Mouse (Mus musculus) midbrain, embryonic 15.5 days (tissue): ENCODE measurements at regions not wholly inside any gene's neighbourhood (a gene's known extent, or its start where the extent isn't known, plus 50 kb on each side); places are given as distances from the start of the nearest gene placed in this dataset.

Source experiments
- ATAC-seq: fragments of 200-750 bp; cut with Nextera tagmentation; replicated peaks from 2 replicates; pipeline ENCODE4 v1.8.0; 2017; ENCODE audit warnings: moderate TSS enrichment
- H3K27ac ChIP-seq: fragments of 300-500 bp; sonication (generic); 2 replicates; pipeline ENCODE4 v1.5.1; 2015; ENCODE audit warnings: mild to moderate bottlenecking, inconsistent platforms
- H3K27me3 ChIP-seq: fragments of 300-500 bp; sonication (generic); replicated peaks from 2 replicates; pipeline ENCODE4 v1.6.1; 2015; ENCODE audit warnings: inconsistent platforms
- H3K36me3 ChIP-seq: fragments of 300-500 bp; sonication (generic); replicated peaks from 2 replicates; pipeline ENCODE4 v1.6.1; 2015; ENCODE audit warnings: inconsistent platforms
- H3K4me1 ChIP-seq: fragments of 300-500 bp; sonication (generic); 2 replicates; pipeline ENCODE4 v1.6.1; 2015; ENCODE audit warnings: inconsistent platforms
- H3K4me2 ChIP-seq: fragments of 300-500 bp; sonication (generic); 2 replicates; pipeline ENCODE4 v1.6.1; 2015; ENCODE audit warnings: inconsistent platforms, mild to moderate bottlenecking, moderate library complexity
- H3K4me3 ChIP-seq: fragments of 300-500 bp; sonication (generic); 2 replicates; pipeline ENCODE4 v1.5.1; 2015; ENCODE audit warnings: mild to moderate bottlenecking, inconsistent platforms
- H3K9ac ChIP-seq: fragments of 300-500 bp; sonication (generic); 2 replicates; pipeline ENCODE4 v1.6.1; 2015; ENCODE audit warnings: mild to moderate bottlenecking, inconsistent platforms
- H3K9me3 ChIP-seq: fragments of 300-500 bp; sonication (generic); 2 replicates; pipeline ENCODE4 v1.6.1; 2016; ENCODE audit warnings: inconsistent platforms
- WGBS: fragments of 180-500 bp; shearing (Covaris S2); methylation state at CpG from one replicate; pipeline ENCODE4 v1.1.7; 2015; ENCODE audit warnings: mixed read lengths; 5-methylcytosine and 5-hydroxymethylcytosine counted together

GRCm38 (mm10) chr4:95156451-95157271 lies 104.6 kb upstream of the Jun start:
- no peak overlapping the region for H3K27ac ChIP-seq
- no peak for ATAC-seq
- no peak overlapping the region for H3K4me2 ChIP-seq
- H3K27me3 ChIP-seq, result no peaks in the 10 kb centered on the region
- peaks cover 15% of the 10 kb centered on the region for H3K4me1 ChIP-seq
- no peaks in the 10 kb centered on the region for H3K9me3 ChIP-seq
- 48% methylated on average over 5 of the region's 5 CpGs for WGBS
- no peaks in the 10 kb centered on the region for H3K36me3 ChIP-seq
- H3K9ac ChIP-seq, result no peak overlapping the region
- H3K4me3 ChIP-seq, result no peak overlapping the region

- no peaks in the 10 kb centered on the region for H3K9me3 ChIP-seq
- no peak overlapping the region for H3K4me2 ChIP-seq
- no peak for ATAC-seq
- H3K4me3 ChIP-seq, result no peak overlapping the region
- 82% methylated on average over 7 of the region's 7 CpGs for WGBS
- H3K27ac ChIP-seq, result no peak overlapping the region
- H3K4me1 ChIP-seq, result peaks cover 16% of the 10 kb centered on the region
- H3K9ac ChIP-seq, result no peak overlapping the region
- H3K27me3 ChIP-seq, result 0 out of 2 replicates have a peak, but pooled peaks cover 2% of the 10 kb centered on the region
- no peaks in the 10 kb centered on the region for H3K36me3 ChIP-seq
Observed at GRCm38 (mm10) chr4:95157653-95158430, 105.8 kb upstream of the Jun start.

- no peaks in the 10 kb centered on the region for H3K36me3 ChIP-seq
- H3K4me3 ChIP-seq, result no peak overlapping the region
- no peaks in the 10 kb centered on the region for H3K9me3 ChIP-seq
- no peak overlapping the region for H3K9ac ChIP-seq
- H3K4me1 ChIP-seq, result peaks cover 12% of the 10 kb centered on the region
- WGBS, result 85% methylated on average over 6 of the region's 6 CpGs
- H3K27me3 ChIP-seq, result 0 out of 2 replicates have a peak, but pooled peaks cover 3% of the 10 kb centered on the region
- no peak overlapping the region for H3K27ac ChIP-seq
- H3K4me2 ChIP-seq, result no peak overlapping the region
- ATAC-seq, result no peak
Observed at GRCm38 (mm10) chr4:95158632-95159424, 106.8 kb upstream of the Jun start.

GRCm38 (mm10) chr4:95159821-95160220 lies 107.8 kb upstream of the Jun start:
- 89% methylated on average over 4 of the region's 4 CpGs for WGBS
- Histone ChIP-seq H3K9me3 (no peaks in the 10 kb centered on the region), H3K9ac (no peak overlapping the region), H3K27me3 (0 out of 2 replicates have a peak, but pooled peaks cover 3% of the 10 kb centered on the region), H3K4me2 (no peak overlapping the region), H3K36me3 (no peaks in the 10 kb centered on the region), H3K4me1 (0 out of 2 replicates have a peak, but pooled peaks cover 4% of the 10 kb centered on the region), H3K27ac (no peak overlapping the region), H3K4me3 (no peak overlapping the region)
- ATAC-seq, result no peak

GRCm38 (mm10) chr4:95160465-95160864 lies 108.4 kb upstream of the Jun start:
- Histone ChIP-seq H3K27ac (no peak overlapping the region), H3K4me1 (0 out of 2 replicates have a peak, but pooled peaks cover 4% of the 10 kb centered on the region), H3K4me2 (peak overlapping the region; percentile 68; the same call in 1 of the 2 replicates), H3K27me3 (0 out of 2 replicates have a peak, but pooled peaks cover 3% of the 10 kb centered on the region), H3K9ac (no peak overlapping the region), H3K36me3 (no peaks in the 10 kb centered on the region), H3K4me3 (no peak overlapping the region; the same call in 1 of the 2 replicates), H3K9me3 (no peaks in the 10 kb centered on the region)
- no peak for ATAC-seq
- 84% methylated on average over 3 of the region's 3 CpGs for WGBS

GRCm38 (mm10) chr4:95160912-95161669 lies 109.1 kb upstream of the Jun start:
- peak overlapping the region; percentile 68 for H3K4me2 ChIP-seq
- under 1% methylated on average over 53 of the region's 53 CpGs for WGBS
- H3K9me3 ChIP-seq, result no peaks in the 10 kb centered on the region
- H3K4me3 ChIP-seq, result peak overlapping the region; percentile 53
- peak overlapping the region; percentile 61 for H3K9ac ChIP-seq
- H3K4me1 ChIP-seq, result 0 out of 2 replicates have a peak, but pooled peaks cover 4% of the 10 kb centered on the region
- peak; percentile 97 for ATAC-seq
- H3K27ac ChIP-seq, result peak overlapping the region; percentile 76
- no peaks in the 10 kb centered on the region for H3K36me3 ChIP-seq
- H3K27me3 ChIP-seq, result 0 out of 2 replicates have a peak, but pooled peaks cover 3% of the 10 kb centered on the region

GRCm38 (mm10) chr4:95161670-95162020 lies 109.6 kb upstream of the Jun start:
- peak overlapping the region; percentile 61 for H3K9ac ChIP-seq
- WGBS, result 26% methylated on average over 7 of the region's 7 CpGs
- peak overlapping the region; percentile 68 for H3K4me2 ChIP-seq
- no peak for ATAC-seq
- 0 out of 2 replicates have a peak, but pooled peaks cover 4% of the 10 kb centered on the region for H3K4me1 ChIP-seq
- H3K27ac ChIP-seq, result peak overlapping the region; percentile 76
- peak overlapping the region; percentile 53 for H3K4me3 ChIP-seq
- no peaks in the 10 kb centered on the region for H3K36me3 ChIP-seq
- H3K27me3 ChIP-seq, result 0 out of 2 replicates have a peak, but pooled peaks cover 3% of the 10 kb centered on the region
- no peaks in the 10 kb centered on the region for H3K9me3 ChIP-seq

GRCm38 (mm10) chr4:95162386-95163090 lies 110.5 kb upstream of the Jun start:
- 0 out of 2 replicates have a peak, but pooled peaks cover 4% of the 10 kb centered on the region for H3K4me1 ChIP-seq
- H3K9me3 ChIP-seq, result no peaks in the 10 kb centered on the region
- H3K27ac ChIP-seq, result no peak overlapping the region
- H3K9ac ChIP-seq, result no peak overlapping the region
- no peak overlapping the region for H3K4me3 ChIP-seq
- ATAC-seq, result no peak
- no peak overlapping the region for H3K4me2 ChIP-seq
- H3K36me3 ChIP-seq, result no peaks in the 10 kb centered on the region
- 83% methylated on average over 9 of the region's 9 CpGs for WGBS
- H3K27me3 ChIP-seq, result 0 out of 2 replicates have a peak, but pooled peaks cover 3% of the 10 kb centered on the region

- no peak overlapping the region for H3K4me3 ChIP-seq
- 77% methylated on average over 4 of the region's 4 CpGs for WGBS
- no peak for ATAC-seq
Observed at GRCm38 (mm10) chr4:95163403-95163802, 111.4 kb upstream of the Jun start.

GRCm38 (mm10) chr4:95166503-95166902 lies 114.5 kb upstream of the Jun start:
- ATAC-seq, result no peak
- H3K4me2 ChIP-seq, result no peak overlapping the region
- no peak overlapping the region for H3K4me3 ChIP-seq
- WGBS, result 72% methylated on average over 5 of the region's 5 CpGs
- H3K36me3 ChIP-seq, result no peaks in the 10 kb centered on the region
- no peaks in the 10 kb centered on the region for H3K9me3 ChIP-seq
- H3K27ac ChIP-seq, result no peak overlapping the region
- 0 out of 2 replicates have a peak, but pooled peaks cover 3% of the 10 kb centered on the region for H3K4me1 ChIP-seq
- 0 out of 2 replicates have a peak, but pooled peaks cover 3% of the 10 kb centered on the region for H3K27me3 ChIP-seq
- H3K9ac ChIP-seq, result no peak overlapping the region

More at GRCm38 (mm10) chr4:95163403-95163802, 111.4 kb upstream of the Jun start:
- Histone ChIP-seq H3K4me1 (0 out of 2 replicates have a peak, but pooled peaks cover 4% of the 10 kb centered on the region), H3K27ac (no peak overlapping the region), H3K36me3 (no peaks in the 10 kb centered on the region), H3K27me3 (0 out of 2 replicates have a peak, but pooled peaks cover 3% of the 10 kb centered on the region), H3K9me3 (no peaks in the 10 kb centered on the region), H3K4me2 (no peak overlapping the region), H3K9ac (no peak overlapping the region)
